Mouse (Mus musculus): ENCODE data around the gene Zcchc10.

DNA sequence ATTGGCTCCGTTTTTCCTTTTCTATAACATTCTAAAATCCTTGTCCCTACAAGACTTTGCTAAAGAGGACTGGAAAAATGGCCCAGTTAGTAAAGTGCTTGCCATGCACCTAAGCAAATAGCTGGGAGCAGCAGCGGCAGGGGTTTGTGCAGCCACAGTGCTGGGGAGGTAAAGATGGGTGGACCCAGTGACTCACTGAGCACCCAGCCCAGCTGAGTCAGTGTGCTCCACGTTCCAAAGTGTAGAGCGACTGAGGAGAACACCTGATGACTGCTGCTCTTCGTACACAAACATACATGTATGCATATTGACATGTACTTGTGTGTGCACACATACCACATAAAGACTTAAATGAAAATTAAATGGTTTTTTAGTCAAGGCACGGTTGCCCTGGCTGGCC lies 6.6 kb downstream of the Zcchc10 start:
- TF ChIP-seq POLR2A (IDR thresholded peaks at IDR 0.05; ENCODE audit: insufficient read length, low read depth) (no peak), CEBPB (IDR thresholded peaks at IDR 0.05; ENCODE audit: insufficient read depth, poor library complexity, severe bottlenecking) (no peak), MAX (IDR thresholded peaks at IDR 0.05; ENCODE audit: low read depth) (no peak), MYOG (IDR thresholded peaks at IDR 0.05; ENCODE audit: control insufficient read depth in 1 of 3, insufficient read depth in 1 of 3, insufficient read length in 2 of 3, low read depth in 2 of 3) (no peak), POLR2AphosphoS2 (IDR thresholded peaks at IDR 0.05; ENCODE audit: insufficient read length, low read depth) (no peak), TCF12 (IDR thresholded peaks at IDR 0.05; ENCODE audit: insufficient read depth, poor library complexity, severe bottlenecking) (no peak)

Measured in myocyte (in vitro differentiated cells).